In the genomic region with DNA sequence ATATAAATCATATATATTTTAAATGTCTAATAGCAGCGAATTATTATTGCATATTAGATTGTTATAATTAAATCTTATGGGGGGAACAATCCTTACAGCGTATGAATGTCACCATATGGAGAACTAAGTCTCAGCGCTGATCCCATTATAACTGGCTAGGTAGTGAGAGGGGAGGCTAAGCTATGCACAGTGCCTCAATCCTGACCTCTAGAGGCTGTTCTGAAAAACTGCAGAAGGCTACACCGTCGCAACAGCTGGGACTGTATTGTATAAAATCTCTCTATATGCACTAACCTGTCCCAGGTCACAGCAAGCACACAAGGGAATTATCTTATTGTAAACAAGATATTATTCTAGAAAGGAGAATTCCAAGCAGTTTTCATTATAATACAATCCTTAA, we compare ENCODE assay signal across 8 mouse cellular contexts.
A peak's percentile ranks its signal among the peaks of the same experiment; 100 is the strongest.
DNase-seq lines count a peak whose midpoint lies in the region; ATAC-seq lines count a peak whose summit lies in the region.

No protein-coding gene starts in this region.

- intact Hi-C loops in left cerebral cortex, postnatal 36 days (cut with DNase I): loop anchor here (10.0 kb wide), 2 partner anchors 596 to 856 kb away; no protein-coding TSS in a partner anchor

- no peaks in the 10 kb centered on the region for H3K36me3 ChIP-seq in embryonic facial prominence, embryonic 15.5 days
- no peaks in the 10 kb centered on the region for H3K36me3 ChIP-seq in intestine, embryonic 14.5 days (ENCODE audit: control insufficient read depth, insufficient read depth, low read length)
- no peaks in the 10 kb centered on the region for H3K36me3 ChIP-seq in midbrain, embryonic 15.5 days (replicated peaks)

- 14% methylated on average over 5 of the region's 5 CpGs for WGBS in embryonic facial prominence, embryonic 15.5 days
- WGBS in intestine, embryonic 14.5 days: 16% methylated on average over 5 of the region's 5 CpGs
- WGBS in midbrain, embryonic 15.5 days: 11% methylated on average over 5 of the region's 5 CpGs

- 0 out of 2 replicates have a peak, but pooled peaks have one; percentile 29 for ATAC-seq in embryonic facial prominence, embryonic 15.5 days (ENCODE audit: insufficient number of reproducible peaks, low FRiP score, low TSS enrichment, low read depth)
- peak; percentile 86 for ATAC-seq in intestine, embryonic 14.5 days (replicated peaks; ENCODE audit: low FRiP score, low TSS enrichment, low read depth)
- ATAC-seq in midbrain, embryonic 15.5 days (replicated peaks): peak; percentile 97

- H3K27ac ChIP-seq in embryonic facial prominence, embryonic 15.5 days (replicated peaks): no peak overlapping the region
- H3K27ac ChIP-seq in intestine, embryonic 14.5 days (ENCODE audit: low read depth): no peak overlapping the region
- H3K27ac ChIP-seq in midbrain, embryonic 15.5 days: no peak overlapping the region

- no peak overlapping the region for H3K4me3 ChIP-seq in embryonic facial prominence, embryonic 15.5 days (replicated peaks)
- no peak overlapping the region for H3K4me3 ChIP-seq in intestine, embryonic 14.5 days (ENCODE audit: low read depth, low read length)
- no peak overlapping the region for H3K4me3 ChIP-seq in midbrain, embryonic 15.5 days

- 0 out of 2 replicates have a peak, but pooled peaks cover 4% of the 10 kb centered on the region for H3K4me1 ChIP-seq in embryonic facial prominence, embryonic 15.5 days
- H3K4me1 ChIP-seq in intestine, embryonic 14.5 days (replicated peaks; ENCODE audit: control insufficient read depth, insufficient read depth, low read length): 0 out of 2 replicates have a peak, but pooled peaks cover 4% of the 10 kb centered on the region
- H3K4me1 ChIP-seq in midbrain, embryonic 15.5 days: peaks cover 8% of the 10 kb centered on the region

- no peak overlapping the region for H3K4me2 ChIP-seq in embryonic facial prominence, embryonic 15.5 days (replicated peaks)
- H3K4me2 ChIP-seq in intestine, embryonic 14.5 days (ENCODE audit: low read length): no peak overlapping the region
- H3K4me2 ChIP-seq in midbrain, embryonic 15.5 days: no peak overlapping the region

- H3K27me3 ChIP-seq in embryonic facial prominence, embryonic 15.5 days: no peaks in the 10 kb centered on the region
- no peaks in the 10 kb centered on the region for H3K27me3 ChIP-seq in intestine, embryonic 14.5 days (replicated peaks; ENCODE audit: control insufficient read depth, insufficient read depth, low read length)
- H3K27me3 ChIP-seq in midbrain, embryonic 15.5 days (replicated peaks): no peaks in the 10 kb centered on the region

- H3K9ac ChIP-seq in embryonic facial prominence, embryonic 15.5 days: no peak overlapping the region
- H3K9ac ChIP-seq in intestine, embryonic 14.5 days (ENCODE audit: low read length): no peak overlapping the region
- no peak overlapping the region for H3K9ac ChIP-seq in midbrain, embryonic 15.5 days

- no peaks in the 10 kb centered on the region for H3K9me3 ChIP-seq in embryonic facial prominence, embryonic 15.5 days (replicated peaks)
- H3K9me3 ChIP-seq in intestine, embryonic 14.5 days (ENCODE audit: control insufficient read depth, low read length): no peaks in the 10 kb centered on the region
- no peaks in the 10 kb centered on the region for H3K9me3 ChIP-seq in midbrain, embryonic 15.5 days

- DNase-seq in adrenal gland, adult (ENCODE audit: inconsistent age in 2 of 2, low spot score in 1 of 2): peak; percentile 9 to 73
- no peak for DNase-seq in adrenal gland, adult 8-10 months
- DNase-seq in brain, adult 2 months (ENCODE audit: low read depth, low spot score): peak; percentile 89
- no peak for DNase-seq in intestine, embryonic 14.5 days (ENCODE audit: low spot score)
- DNase-seq in left cerebral cortex, postnatal 36 days (ENCODE audit: low spot score in 2 of 2): peak; percentile 8 to 24
- peak; percentile 48 for DNase-seq in thymus, postnatal 0 days (ENCODE audit: low spot score)

Comparison
In these comparisons a context has a peak if more than half of its experiments do, and no peak if none do; other contexts are left out.
1. DNase-seq: peak in adrenal gland, adult (2 of 2), brain, adult 2 months (single experiment), left cerebral cortex, postnatal 36 days (2 of 2) and thymus, postnatal 0 days (single experiment); none in adrenal gland, adult 8-10 months (single experiment) and intestine, embryonic 14.5 days (single experiment).
2. ATAC-seq: peak in every context shown above with its lines; median percentile 97 in midbrain, embryonic 15.5 days; 86 in intestine, embryonic 14.5 days; 29 in embryonic facial prominence, embryonic 15.5 days.